Mouse (Mus musculus) midbrain, embryonic 16.5 days (tissue): ENCODE results near the gene 4930579F01Rik. TPM values are rescaled to one million over a fixed set of nuclear protein-coding genes. Genes with fewer than 3 reads are reported as not detected.

Source experiments
- ATAC-seq: fragments of 200-750 bp; cut with Nextera tagmentation; 2 replicates; pipeline ENCODE4 v1.8.0; 2017; ENCODE audit warnings: moderate TSS enrichment
- H3K27ac ChIP-seq: fragments of 300-500 bp; sonication (generic); 2 replicates; pipeline ENCODE4 v1.5.1; 2014; ENCODE audit warnings: mild to moderate bottlenecking, low read length, mixed read lengths
- H3K27me3 ChIP-seq: fragments of 300-500 bp; sonication (generic); 2 replicates; pipeline ENCODE4 v1.6.1; 2014; ENCODE audit warnings: low read depth, low read length, mixed read lengths; ENCODE audit not compliant: control insufficient read depth, insufficient read depth
- H3K36me3 ChIP-seq: fragments of 300-500 bp; sonication (generic); 2 replicates; pipeline ENCODE4 v1.6.1; 2014; ENCODE audit warnings: mild to moderate bottlenecking, low read length, moderate library complexity, mixed read lengths; ENCODE audit not compliant: control insufficient read depth, insufficient read depth
- H3K4me1 ChIP-seq: fragments of 300-500 bp; sonication (generic); 2 replicates; pipeline ENCODE4 v1.6.1; 2014; ENCODE audit warnings: mild to moderate bottlenecking, low read length, mixed read lengths; ENCODE audit not compliant: control insufficient read depth, insufficient read depth
- H3K4me2 ChIP-seq: fragments of 300-500 bp; sonication (generic); 2 replicates; pipeline ENCODE4 v1.6.1; 2014; ENCODE audit warnings: mild to moderate bottlenecking, low read length, mixed read lengths
- H3K4me3 ChIP-seq: fragments of 300-500 bp; sonication (generic); 2 replicates; pipeline ENCODE4 v1.5.1; 2014; ENCODE audit warnings: low read depth, mild to moderate bottlenecking, low read length, moderate library complexity, mixed read lengths
- H3K9ac ChIP-seq: fragments of 300-500 bp; sonication (generic); 2 replicates; pipeline ENCODE4 v1.6.1; 2014; ENCODE audit warnings: low read depth, low read length, mixed read lengths
- H3K9me3 ChIP-seq: fragments of 300-500 bp; sonication (generic); replicated peaks from 2 replicates; pipeline ENCODE4 v1.6.1; 2014; ENCODE audit warnings: mild to moderate bottlenecking, low read length, mixed read lengths; ENCODE audit not compliant: control insufficient read depth, poor library complexity, severe bottlenecking
- WGBS: fragments of 180-500 bp; shearing (Covaris S2); extraction: QIAGEN DNeasy Blood & Tissue Kit; methylation state at CpG from one replicate; pipeline ENCODE4 v1.1.7; 2014; 5-methylcytosine and 5-hydroxymethylcytosine counted together
- polyA plus RNA-seq: library from polyadenylated mRNA; unstranded; fragments of >200 nt; fragmentation: Nextera tagmentation; extraction: Ambion mirVana; gene quantifications from 2 replicates; pipeline ENCODE4 v1.2.1, GENCODE M21; 2015

Gene 4930579F01Rik
- polyA plus RNA-seq, 1 experiment from 2014 or later: not detected

DNA sequence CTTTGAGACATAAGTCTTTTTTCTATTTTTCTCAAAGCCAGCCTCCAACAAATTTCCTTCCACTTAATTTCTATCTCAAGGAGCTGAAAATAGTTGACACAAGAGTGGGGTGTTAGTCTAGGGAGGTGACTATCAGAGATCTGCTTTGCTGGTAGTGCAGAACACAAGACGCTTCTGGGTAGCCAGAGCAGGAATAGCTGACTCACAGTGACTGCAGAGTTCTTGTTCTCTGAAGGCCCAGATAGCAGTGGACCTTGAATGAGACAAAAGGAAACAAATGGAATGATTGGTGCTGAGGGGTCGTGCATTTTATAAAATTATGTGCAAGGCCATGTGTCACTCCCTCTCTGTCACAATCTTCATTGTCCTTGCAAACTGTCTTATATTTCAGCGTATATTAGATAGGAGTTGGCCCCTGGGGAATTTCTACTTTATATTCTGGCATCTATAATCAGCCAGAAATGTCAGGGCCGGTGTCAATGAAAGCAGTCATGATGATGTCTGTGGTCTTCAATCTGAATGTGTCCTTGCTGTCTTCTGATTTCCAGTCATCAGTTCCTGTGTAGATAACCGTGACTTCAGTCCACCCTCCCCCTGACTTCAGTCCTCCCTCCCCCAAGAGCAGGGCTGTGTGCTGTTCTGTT lies 16.9 kb upstream of the 4930579F01Rik start:
- no peak overlapping the region for H3K4me3 ChIP-seq
- no peaks in the 10 kb centered on the region; the same call in 1 of the 2 replicates for H3K4me1 ChIP-seq
- H3K9me3 ChIP-seq: no peaks in the 10 kb centered on the region
- H3K27ac ChIP-seq: no peak overlapping the region
- no peak overlapping the region for H3K4me2 ChIP-seq
- no peak overlapping the region for H3K9ac ChIP-seq
- no peaks in the 10 kb centered on the region for H3K36me3 ChIP-seq
- no peaks in the 10 kb centered on the region for H3K27me3 ChIP-seq
- no peak for ATAC-seq
- 74% methylated on average over 5 of the region's 5 CpGs for WGBS

GRCm38 (mm10) chr3:138208821-138209220 lies 15.2 kb upstream of the 4930579F01Rik start:
- ATAC-seq: no peak
- Histone ChIP-seq H3K27me3 (no peaks in the 10 kb centered on the region), H3K4me1 (no peaks in the 10 kb centered on the region), H3K27ac (no peak overlapping the region), H3K9ac (no peak overlapping the region), H3K4me2 (no peak overlapping the region), H3K4me3 (no peak overlapping the region), H3K36me3 (no peaks in the 10 kb centered on the region), H3K9me3 (no peaks in the 10 kb centered on the region)
- 94% methylated on average over 3 of the region's 3 CpGs for WGBS

GRCm38 (mm10) chr3:138198722-138199068 lies 5.1 kb upstream of the 4930579F01Rik start:
- Histone ChIP-seq H3K36me3 (no peaks in the 10 kb centered on the region), H3K9me3 (no peaks in the 10 kb centered on the region), H3K4me1 (peaks cover 4% of the 10 kb centered on the region; the same call in 1 of the 2 replicates), H3K27ac (0 out of 2 replicates have a peak overlapping the region, but pooled peaks have one; percentile 54), H3K4me2 (peak overlapping the region; percentile 65), H3K27me3 (no peaks in the 10 kb centered on the region), H3K9ac (no peak overlapping the region; the same call in 1 of the 2 replicates), H3K4me3 (no peak overlapping the region)
- 64% methylated on average over 7 of the region's 7 CpGs for WGBS
- peak; percentile 49; the same call in 1 of the 2 replicates for ATAC-seq

GRCm38 (mm10) chr3:138197973-138198721 lies 4.5 kb upstream of the 4930579F01Rik start:
- peak overlapping the region; percentile 54; the same call in 1 of the 2 replicates for H3K27ac ChIP-seq
- H3K9me3 ChIP-seq: no peaks in the 10 kb centered on the region
- H3K4me1 ChIP-seq: peaks cover 4% of the 10 kb centered on the region; the same call in 1 of the 2 replicates
- 23% methylated on average over 20 of the region's 20 CpGs for WGBS
- ATAC-seq: peak; percentile 98
- no peaks in the 10 kb centered on the region for H3K36me3 ChIP-seq
- H3K9ac ChIP-seq: peak overlapping the region; percentile 57; the same call in 1 of the 2 replicates
- no peaks in the 10 kb centered on the region for H3K27me3 ChIP-seq
- H3K4me3 ChIP-seq: peak overlapping the region; percentile 35
- H3K4me2 ChIP-seq: peak overlapping the region; percentile 65

DNA sequence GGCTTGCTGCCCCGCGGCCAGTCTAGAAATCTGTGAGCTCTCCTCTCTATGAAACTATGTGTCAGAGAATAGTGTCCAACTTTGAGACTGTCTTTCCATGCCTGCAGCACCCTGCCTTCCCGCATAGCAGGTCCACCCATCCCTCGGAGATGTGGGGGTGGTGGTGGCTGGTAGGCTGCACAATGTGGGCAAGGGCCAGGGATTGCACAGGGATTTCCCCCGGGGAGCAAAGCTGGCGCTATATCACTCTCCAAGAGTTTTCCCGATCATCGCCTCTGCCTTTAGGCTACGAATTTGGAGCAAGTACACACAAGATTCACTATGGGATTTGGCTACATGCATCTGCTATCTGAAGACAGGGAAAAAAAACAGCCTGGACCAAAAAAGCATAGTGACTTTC lies 3.9 kb upstream of the 4930579F01Rik start:
- H3K4me1 ChIP-seq: peaks cover 4% of the 10 kb centered on the region; the same call in 1 of the 2 replicates
- no peaks in the 10 kb centered on the region for H3K9me3 ChIP-seq
- no peak overlapping the region for H3K9ac ChIP-seq
- no peak overlapping the region for H3K4me3 ChIP-seq
- WGBS: 61% methylated on average over 9 of the region's 9 CpGs
- no peak overlapping the region for H3K27ac ChIP-seq
- peak overlapping the region; percentile 65; the same call in 1 of the 2 replicates for H3K4me2 ChIP-seq
- no peaks in the 10 kb centered on the region for H3K27me3 ChIP-seq
- H3K36me3 ChIP-seq: no peaks in the 10 kb centered on the region
- 0 out of 2 replicates have a peak, but pooled peaks have one; percentile 19 for ATAC-seq

- ATAC-seq: no peak
- no peaks in the 10 kb centered on the region for H3K36me3 ChIP-seq
- H3K27me3 ChIP-seq: no peaks in the 10 kb centered on the region
- WGBS: 84% methylated on average over 14 of the region's 14 CpGs
- no peak overlapping the region for H3K4me3 ChIP-seq
- no peak overlapping the region for H3K4me2 ChIP-seq
- no peak overlapping the region for H3K9ac ChIP-seq
- no peak overlapping the region for H3K27ac ChIP-seq
- H3K4me1 ChIP-seq: peaks cover 4% of the 10 kb centered on the region; the same call in 1 of the 2 replicates
- no peaks in the 10 kb centered on the region for H3K9me3 ChIP-seq
Observed at GRCm38 (mm10) chr3:138197093-138197492, 3.5 kb upstream of the 4930579F01Rik start.

DNA sequence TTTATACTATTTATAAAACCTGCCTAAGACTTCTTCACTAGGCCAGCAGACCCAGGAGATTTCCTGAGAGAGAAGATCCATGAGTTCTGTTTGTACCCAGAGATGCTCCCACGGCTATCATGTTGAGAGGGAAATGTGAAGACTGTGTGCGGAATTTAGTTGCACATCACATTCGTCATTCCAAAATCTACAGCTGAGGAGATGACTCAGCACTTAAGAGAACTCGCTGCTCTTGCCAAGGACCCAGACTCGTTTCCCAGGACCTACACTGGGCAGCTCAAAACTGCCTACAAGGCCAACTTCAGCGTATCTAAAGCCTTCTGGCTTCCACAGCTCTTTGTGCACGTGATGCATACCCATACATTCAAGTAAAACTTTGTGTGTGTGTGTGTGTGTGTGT lies 1.4 kb downstream of the 4930579F01Rik start:
- 87% methylated on average over 7 of the region's 7 CpGs for WGBS
- no peak for ATAC-seq
- Histone ChIP-seq H3K9me3 (no peaks in the 10 kb centered on the region), H3K9ac (no peak overlapping the region), H3K36me3 (no peaks in the 10 kb centered on the region), H3K4me2 (no peak overlapping the region), H3K4me1 (no peaks in the 10 kb centered on the region), H3K4me3 (no peak overlapping the region), H3K27me3 (no peaks in the 10 kb centered on the region), H3K27ac (no peak overlapping the region)

DNA sequence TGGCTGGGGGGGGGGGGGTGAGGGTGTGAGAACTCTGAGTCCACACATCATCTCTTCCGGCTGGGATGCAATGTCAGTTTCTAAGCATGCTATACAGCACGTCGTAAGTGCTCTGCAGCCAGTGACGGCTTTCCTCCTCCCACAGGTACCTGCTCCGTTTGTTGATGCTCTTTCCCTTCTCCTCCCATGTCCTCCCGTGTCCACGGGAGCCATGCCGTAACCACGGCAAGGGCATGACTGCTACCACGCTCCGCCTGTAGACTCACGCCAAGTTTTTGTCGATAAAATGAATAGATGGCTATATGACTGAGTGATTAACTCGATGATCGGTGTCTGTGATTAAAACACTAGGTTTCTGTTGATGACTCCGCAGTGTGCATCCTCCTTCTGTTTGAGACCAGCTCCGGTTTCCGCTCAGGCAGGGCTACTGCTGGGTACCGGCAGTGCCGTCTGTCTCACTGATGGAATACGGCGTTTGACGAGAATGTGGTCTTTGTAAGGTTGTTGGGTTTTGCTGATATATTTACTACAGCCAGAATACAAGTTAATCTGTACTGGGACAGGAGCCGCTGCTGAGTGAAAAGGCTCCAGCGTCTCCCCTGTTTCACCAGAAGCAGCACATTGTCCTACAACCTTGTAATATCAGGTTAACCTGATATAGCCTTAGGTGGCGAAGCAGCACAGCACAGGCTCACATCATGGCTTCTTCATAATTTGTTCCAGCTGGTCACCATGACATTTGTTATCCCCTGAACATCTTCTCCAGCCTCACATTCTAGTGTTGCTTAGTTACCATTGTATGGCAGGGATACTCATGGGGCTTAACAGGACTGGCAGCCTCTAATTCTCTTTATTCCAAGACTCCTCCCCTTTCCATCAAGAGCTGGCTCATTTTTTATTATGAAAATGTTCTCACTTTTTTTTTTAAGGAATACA lies 7.4 kb downstream of the 4930579F01Rik start:
- no peak overlapping the region for H3K4me2 ChIP-seq
- WGBS: 79% methylated on average over 26 of the region's 26 CpGs
- no peaks in the 10 kb centered on the region for H3K27me3 ChIP-seq
- H3K4me3 ChIP-seq: no peak overlapping the region
- no peak overlapping the region for H3K27ac ChIP-seq
- no peaks in the 10 kb centered on the region for H3K4me1 ChIP-seq
- no peaks in the 10 kb centered on the region for H3K9me3 ChIP-seq
- no peak overlapping the region for H3K9ac ChIP-seq
- no peaks in the 10 kb centered on the region for H3K36me3 ChIP-seq
- ATAC-seq: peak; percentile 71; the same call in 1 of the 2 replicates
